Mouse (Mus musculus) spleen, adult 2 months (tissue): Measurements from ENCODE around the gene Zfp664.

ENCODE experiments used
- CTCF ChIP-seq: fragments of 200-500 bp; IDR thresholded peaks from 2 replicates; pipeline ENCODE4 v1.5.1; 2011; ENCODE audit warnings: mild to moderate bottlenecking, inconsistent platforms; ENCODE audit not compliant: insufficient read depth, insufficient read length, insufficient replicate concordance; ENCODE audit errors: extremely low read depth
- POLR2A ChIP-seq: fragments of 200-500 bp; IDR thresholded peaks from 2 replicates; pipeline ENCODE4 v1.6.1; 2011; ENCODE audit warnings: low read depth, low read length, inconsistent platforms

DNA sequence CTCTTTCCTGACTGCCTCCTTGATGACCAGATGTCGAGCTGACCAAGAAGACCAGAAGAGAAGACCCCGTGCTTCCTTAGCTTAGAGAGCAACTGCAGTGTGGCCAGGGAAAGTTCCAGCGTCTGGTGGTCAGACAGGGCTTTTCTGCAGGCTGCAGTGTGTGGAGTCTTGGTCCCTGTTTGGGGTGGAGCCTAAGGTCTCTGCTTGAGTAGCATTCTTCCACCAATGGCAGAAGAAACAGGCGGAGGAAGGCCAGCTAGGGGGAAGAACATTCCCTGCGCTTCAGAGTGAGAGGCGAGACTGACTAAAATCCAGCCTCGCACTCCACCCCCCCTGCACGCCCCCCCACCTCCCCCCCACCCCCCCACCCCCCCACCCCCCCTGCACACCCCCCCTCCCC is 33.6 kb downstream of the Zfp664 start:
- TF ChIP-seq CTCF (no peak), POLR2A (no peak)
